Comparison of ENCODE assay signal across 8 mouse cellular contexts in the genomic region with DNA sequence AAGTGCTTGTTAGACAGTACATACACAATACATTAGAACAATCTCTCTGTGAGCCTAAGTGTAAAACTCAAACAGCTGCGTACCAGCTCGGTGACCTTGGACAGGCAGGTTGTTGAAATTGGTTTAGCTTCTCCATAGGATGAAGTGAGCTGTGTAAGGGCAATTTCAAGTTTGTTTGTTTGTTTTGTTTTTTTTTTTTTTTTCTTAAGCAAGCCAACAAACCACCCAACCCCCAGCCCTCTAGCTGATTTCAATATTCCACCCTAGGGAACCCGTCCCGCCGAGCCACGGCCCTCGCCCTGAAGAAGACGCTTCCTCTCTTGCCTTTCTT. TPM values are rescaled to one million over a fixed set of nuclear protein-coding genes. Genes with fewer than 3 reads are reported as not detected.
DNase-seq lines count a peak whose midpoint lies in the region; ATAC-seq and TF ChIP-seq lines count a peak whose summit lies in the region.

No protein-coding gene starts in this region.

- H3K9me3 ChIP-seq in heart, embryonic 12.5 days (replicated peaks): peaks cover 3% of the 10 kb centered on the region; the same call in 1 of the 2 replicates
- no peaks in the 10 kb centered on the region for H3K9me3 ChIP-seq in ES-Bruce4 (replicated peaks; ENCODE audit: control insufficient read depth, insufficient read depth, low read length, poor library complexity, severe bottlenecking)
- H3K9me3 ChIP-seq in forebrain, embryonic 15.5 days: no peaks in the 10 kb centered on the region
- no peaks in the 10 kb centered on the region for H3K9me3 ChIP-seq in liver, embryonic 15.5 days (replicated peaks)

- H3K9ac ChIP-seq in heart, embryonic 12.5 days: peak overlapping the region; percentile 74; the same call in 1 of the 2 replicates
- no peak overlapping the region for H3K9ac ChIP-seq in ES-Bruce4 (ENCODE audit: low read depth, poor library complexity, severe bottlenecking)
- no peak overlapping the region for H3K9ac ChIP-seq in forebrain, embryonic 15.5 days (replicated peaks)
- peak overlapping the region; percentile 32 for H3K9ac ChIP-seq in liver, embryonic 15.5 days

- H3K36me3 ChIP-seq in heart, embryonic 12.5 days: no peaks in the 10 kb centered on the region
- H3K36me3 ChIP-seq in ES-Bruce4 (ENCODE audit: control insufficient read depth, insufficient read depth, low read length, poor library complexity, severe bottlenecking): no peaks in the 10 kb centered on the region
- no peaks in the 10 kb centered on the region for H3K36me3 ChIP-seq in forebrain, embryonic 15.5 days
- H3K36me3 ChIP-seq in liver, embryonic 15.5 days (replicated peaks): no peaks in the 10 kb centered on the region

- no peak overlapping the region for H3K27ac ChIP-seq in heart, embryonic 12.5 days (ENCODE audit: poor library complexity, severe bottlenecking)
- H3K27ac ChIP-seq in ES-Bruce4 (ENCODE audit: insufficient read depth, low read length): no peak overlapping the region
- H3K27ac ChIP-seq in forebrain, embryonic 15.5 days (replicated peaks): peak overlapping the region; percentile 73
- H3K27ac ChIP-seq in liver, embryonic 15.5 days (replicated peaks): peak overlapping the region; percentile 48; the same call in 1 of the 2 replicates

- no peak for DNase-seq in heart, postnatal 14 days
- no peak for DNase-seq in gastrocnemius, postnatal 14 days
- no peak for DNase-seq in urinary bladder, adult 2 months (ENCODE audit: low spot score)
- DNase-seq in layer of hippocampus, adult 18-20 months (ENCODE audit: low spot score in 2 of 2): no peak

- TF ChIP-seq POLR2A in ES-Bruce4 (IDR thresholded peaks at IDR 0.05; ENCODE audit: insufficient read depth, low read length): no peak

- peaks cover 30% of the 10 kb centered on the region for H3K4me1 ChIP-seq in heart, embryonic 12.5 days (replicated peaks)
- no peaks in the 10 kb centered on the region for H3K4me1 ChIP-seq in ES-Bruce4 (ENCODE audit: control insufficient read depth, insufficient read depth, low read length)
- peaks cover 25% of the 10 kb centered on the region for H3K4me1 ChIP-seq in forebrain, embryonic 15.5 days
- H3K4me1 ChIP-seq in liver, embryonic 15.5 days (replicated peaks): peaks cover 35% of the 10 kb centered on the region

- intact Hi-C loops in heart, postnatal 14 days (cut with DNase I): no loop called here
- intact Hi-C loops in gastrocnemius, postnatal 14 days (cut with DNase I; ENCODE audit: low total_unique reads): no loop called here

- peak overlapping the region; percentile 82 for H3K4me2 ChIP-seq in heart, embryonic 12.5 days
- H3K4me2 ChIP-seq in forebrain, embryonic 15.5 days (replicated peaks): peak overlapping the region; percentile 88
- H3K4me2 ChIP-seq in liver, embryonic 15.5 days: peak overlapping the region; percentile 85

- TF ChIP-seq CTCF in ES-Bruce4 (IDR thresholded peaks at IDR 0.05; ENCODE audit: low read depth, low read length): no peak

- WGBS in heart, embryonic 12.5 days: 18% methylated on average over 8 of the region's 8 CpGs
- WGBS in forebrain, embryonic 15.5 days: 17% methylated on average over 8 of the region's 8 CpGs
- WGBS in liver, embryonic 15.5 days (ENCODE audit: insufficient replicate concordance): 14% methylated on average over 8 of the region's 8 CpGs

- H3K27me3 ChIP-seq in heart, embryonic 12.5 days (replicated peaks): 0 out of 2 replicates have a peak, but pooled peaks cover 3% of the 10 kb centered on the region
- no peaks in the 10 kb centered on the region for H3K27me3 ChIP-seq in ES-Bruce4 (ENCODE audit: control insufficient read depth, insufficient read depth, low read length, poor library complexity, severe bottlenecking)
- H3K27me3 ChIP-seq in forebrain, embryonic 15.5 days: no peaks in the 10 kb centered on the region
- 0 out of 2 replicates have a peak, but pooled peaks cover 12% of the 10 kb centered on the region for H3K27me3 ChIP-seq in liver, embryonic 15.5 days

- H3K4me3 ChIP-seq in heart, embryonic 12.5 days: peak overlapping the region; percentile 87
- H3K4me3 ChIP-seq in ES-Bruce4 (ENCODE audit: low read depth, low read length): peak overlapping the region; percentile 40; the same call in 1 of the 2 replicates
- peak overlapping the region; percentile 90 for H3K4me3 ChIP-seq in forebrain, embryonic 15.5 days
- H3K4me3 ChIP-seq in liver, embryonic 15.5 days (replicated peaks): peak overlapping the region; percentile 75

- ATAC-seq in heart, embryonic 12.5 days (ENCODE audit: insufficient number of reproducible peaks, low FRiP score): no peak
- ATAC-seq in forebrain, embryonic 15.5 days (replicated peaks): no peak
- ATAC-seq in liver, embryonic 15.5 days (ENCODE audit: insufficient read depth): no peak

- no peak for TF ChIP-seq EP300 in ES-Bruce4 (IDR thresholded peaks at IDR 0.05; ENCODE audit: insufficient read depth, low read depth, low read length)

RNA-seq across cellular contexts. Expression of gene Fry, which starts 0.4 kb away (rescaled TPM):
- 30.6 and 37.2 TPM in 2 replicates for polyA plus RNA-seq in heart, embryonic 12.5 days (2016; fragmentation: Nextera tagmentation; extraction: Ambion mirVana)
- 100 to 1,000 TPM; 150 to 174 TPM for total RNA-seq in heart, postnatal 14 days (2021)
- polyA plus RNA-seq in ES-Bruce4 (2011; ENCODE audit: insufficient read depth, insufficient read length, low read depth, missing spikeins): 28.4 and 35.3 TPM in 2 replicates
- 35.5 and 36.3 TPM in 2 replicates for polyA plus RNA-seq in forebrain, embryonic 15.5 days (2015; fragmentation: Nextera tagmentation; extraction: Ambion mirVana)
- polyA plus RNA-seq in liver, embryonic 15.5 days (2015; fragmentation: Nextera tagmentation; extraction: Ambion mirVana): 2.5 and 2.6 TPM in 2 replicates
- 10 to 100 TPM; 74.1 to 86.7 TPM for total RNA-seq in gastrocnemius, postnatal 14 days (2021)
- polyA plus RNA-seq in urinary bladder, adult 2 months (2012; rRNA removed): 39.6 and 43.0 TPM in 2 replicates
- total RNA-seq in layer of hippocampus, adult 18-20 months (2021): 100 to 1,000 TPM; 196 to 210 TPM

Comparison
In these comparisons a context has a peak if more than half of its experiments do, and no peak if none do; other contexts are left out.
1. H3K27ac ChIP-seq: peak in forebrain, embryonic 15.5 days (single experiment) and liver, embryonic 15.5 days (single experiment); none in heart, embryonic 12.5 days (single experiment) and ES-Bruce4 (single experiment).
2. H3K4me3 ChIP-seq: peak in every context shown above with its lines; median percentile 90 in forebrain, embryonic 15.5 days; 87 in heart, embryonic 12.5 days; 75 in liver, embryonic 15.5 days; 40 in ES-Bruce4.
3. H3K9ac ChIP-seq: peak in heart, embryonic 12.5 days (single experiment) and liver, embryonic 15.5 days (single experiment); none in ES-Bruce4 (single experiment) and forebrain, embryonic 15.5 days (single experiment).
4. Peak in every context shown above with its lines, with median percentiles within 50 percentile points of each other: H3K4me2 ChIP-seq.